Mouse (Mus musculus): ENCODE measurements around the gene Sertad2.

Sertad2 gene

DNA sequence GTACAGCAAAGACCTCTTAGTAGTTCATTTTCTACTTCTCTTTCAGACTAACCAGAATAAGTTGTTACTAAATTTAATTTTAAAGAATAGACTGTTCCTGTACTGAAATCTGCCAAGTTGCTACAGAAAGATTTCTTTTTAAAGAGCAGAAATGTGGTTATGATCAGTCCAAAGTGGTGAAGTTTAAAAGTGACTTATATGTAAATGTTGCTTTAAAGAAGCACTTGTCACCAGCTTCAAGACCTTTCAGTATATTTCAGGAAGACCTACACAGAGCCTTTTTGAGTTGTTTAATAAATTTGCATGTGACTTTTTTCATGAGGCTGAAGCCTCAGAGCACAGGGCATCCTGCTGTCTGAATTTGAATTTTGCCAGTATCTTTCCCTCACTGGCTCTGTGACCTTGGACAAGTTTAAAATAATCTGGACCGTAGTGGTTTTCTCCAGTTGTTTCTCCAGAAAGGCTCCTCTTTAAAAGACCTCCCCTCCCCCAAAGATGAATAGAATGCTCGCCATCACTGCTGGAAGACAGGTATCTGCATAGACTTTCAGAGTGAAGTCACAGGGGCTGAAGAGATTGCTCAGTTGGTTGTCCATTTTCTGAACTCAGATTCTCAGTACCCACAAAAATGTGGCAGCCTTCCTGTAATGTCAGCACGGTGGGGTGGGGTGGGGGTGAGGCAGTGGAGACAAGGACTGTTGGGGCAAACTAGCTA lies 1.9 kb downstream of the Sertad2 start:
- in situ Hi-C loops (cut with MboI; ENCODE audit: low sequenced_read_pairs) = no loop called here

DNA sequence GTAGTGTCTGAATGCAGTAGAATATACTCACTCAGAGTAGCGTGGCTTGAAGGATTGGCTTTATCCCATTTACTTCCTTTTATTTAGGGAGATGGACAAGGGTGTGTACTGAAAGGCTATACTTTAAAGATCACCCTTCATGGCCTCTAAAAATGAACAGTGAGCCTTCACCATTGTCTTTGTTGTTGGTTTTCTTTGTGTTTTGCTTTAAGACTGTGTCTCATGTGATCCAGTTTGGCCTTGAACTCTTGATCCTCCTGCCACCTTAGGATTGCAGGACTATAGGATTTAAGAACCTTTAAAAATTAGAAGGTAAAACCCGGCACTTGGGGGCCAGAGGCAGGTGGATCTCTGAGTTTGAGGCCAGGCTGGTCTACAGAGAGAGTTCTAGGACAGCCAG lies 6.4 kb downstream of the Sertad2 start:
- in situ Hi-C loops (cut with MboI; ENCODE audit: low sequenced_read_pairs) = no loop called here

DNA sequence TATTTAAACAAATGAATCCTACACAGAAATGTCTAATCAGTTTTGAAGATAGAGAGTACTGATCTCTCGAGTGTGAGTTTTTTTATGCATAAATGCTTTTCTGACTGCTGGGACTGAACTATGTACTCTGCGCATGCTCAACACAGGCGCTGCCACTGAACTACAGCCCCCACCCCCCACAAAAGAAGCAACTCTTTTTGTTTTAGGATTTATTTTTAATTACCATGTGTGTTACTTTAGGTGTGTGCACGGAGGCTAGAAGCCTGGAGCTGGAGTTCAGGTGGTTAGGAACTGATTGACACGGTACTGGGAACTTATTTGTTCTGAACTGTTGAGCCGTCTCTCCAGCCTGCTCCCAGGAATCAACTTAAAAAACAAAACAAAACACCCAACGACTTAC lies 7.1 kb downstream of the Sertad2 start:
- in situ Hi-C loops (cut with MboI; ENCODE audit: low sequenced_read_pairs) = no loop called here

DNA sequence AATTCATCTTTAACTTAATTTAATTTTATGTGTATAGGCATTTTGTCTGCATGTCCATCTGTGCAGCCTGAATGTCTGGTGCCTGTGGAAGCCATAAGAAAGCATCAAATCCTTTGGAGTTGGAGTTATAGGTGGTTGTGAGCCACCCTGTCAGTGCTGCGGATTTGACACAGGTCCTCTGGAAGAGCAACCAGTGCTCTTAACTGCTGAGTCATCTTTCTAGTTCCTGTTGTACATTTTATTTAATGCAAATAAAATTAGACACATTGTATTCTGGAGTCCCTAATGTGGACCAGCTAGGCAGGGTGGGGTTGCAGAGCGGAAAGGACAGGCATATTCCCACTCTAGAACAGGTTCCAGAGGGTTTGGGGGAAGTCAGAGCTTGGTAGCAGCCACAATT lies 9.0 kb downstream of the Sertad2 start:
- in situ Hi-C loops (cut with MboI; ENCODE audit: low sequenced_read_pairs) = no loop called here

DNA sequence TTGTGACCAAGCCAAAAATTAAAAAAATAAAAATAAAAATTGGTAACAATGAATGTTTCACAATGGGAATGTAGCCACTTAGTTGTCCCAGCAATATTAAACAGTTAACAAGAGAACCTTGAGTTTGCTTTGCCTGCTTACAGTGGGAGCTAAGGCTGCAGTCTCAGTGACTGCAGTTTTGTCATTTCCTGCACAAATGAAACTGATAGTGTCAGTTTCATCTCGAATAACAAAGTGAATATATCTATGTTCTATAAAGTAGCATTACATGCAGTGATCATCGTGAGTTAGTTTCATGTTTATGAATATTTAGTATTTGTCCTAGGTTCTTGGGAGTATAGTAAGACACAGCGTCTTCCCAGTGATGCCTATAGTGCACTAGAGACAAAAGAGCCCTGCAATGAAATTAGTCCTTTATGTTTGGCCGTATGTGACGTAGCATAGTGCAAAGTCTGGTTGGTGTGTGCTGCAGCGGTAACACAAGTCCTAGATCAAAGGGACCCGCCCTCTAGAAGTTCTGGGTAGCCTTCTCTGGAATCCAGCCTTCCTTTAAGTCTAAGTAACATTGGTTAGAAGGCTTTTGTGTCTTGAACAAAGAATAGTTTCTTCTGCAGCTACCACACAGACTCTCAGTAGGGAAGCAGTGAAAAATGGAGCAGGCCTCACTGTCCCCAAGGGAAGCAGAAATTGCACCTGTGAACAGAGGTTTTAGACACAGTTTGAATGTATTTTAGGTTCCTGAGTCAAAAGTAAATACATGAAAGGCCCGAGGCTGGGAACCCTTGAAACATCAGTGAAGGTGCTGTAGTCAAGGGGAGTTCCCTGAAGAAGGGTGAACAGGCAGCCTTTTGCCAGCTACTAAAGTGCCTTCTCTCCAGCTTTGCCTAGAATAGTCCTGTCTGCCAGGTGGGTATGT lies 10.0 kb downstream of the Sertad2 start:
- in situ Hi-C loops (cut with MboI; ENCODE audit: low sequenced_read_pairs) = no loop called here

DNA sequence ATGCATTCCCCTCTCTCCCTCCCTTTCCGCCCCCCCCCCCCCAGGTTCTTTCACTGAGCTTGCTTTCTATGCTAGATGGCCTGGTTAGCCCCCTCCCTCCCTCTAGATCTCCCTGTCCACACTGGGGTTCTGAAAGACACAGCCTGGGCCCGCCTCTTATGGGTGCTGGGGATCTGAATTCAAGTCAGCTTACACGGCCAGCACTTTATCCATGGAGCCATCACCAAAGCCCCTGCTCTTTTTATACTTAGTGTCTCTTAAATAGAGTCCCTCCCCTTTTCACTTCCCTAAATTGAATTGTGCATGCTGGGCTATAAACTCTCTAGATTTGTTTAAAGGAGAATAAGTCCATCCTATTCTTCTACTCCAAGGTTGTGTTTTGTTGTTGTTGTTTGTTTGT lies 12.6 kb downstream of the Sertad2 start:
- in situ Hi-C loops (cut with MboI; ENCODE audit: low sequenced_read_pairs) = no loop called here

DNA sequence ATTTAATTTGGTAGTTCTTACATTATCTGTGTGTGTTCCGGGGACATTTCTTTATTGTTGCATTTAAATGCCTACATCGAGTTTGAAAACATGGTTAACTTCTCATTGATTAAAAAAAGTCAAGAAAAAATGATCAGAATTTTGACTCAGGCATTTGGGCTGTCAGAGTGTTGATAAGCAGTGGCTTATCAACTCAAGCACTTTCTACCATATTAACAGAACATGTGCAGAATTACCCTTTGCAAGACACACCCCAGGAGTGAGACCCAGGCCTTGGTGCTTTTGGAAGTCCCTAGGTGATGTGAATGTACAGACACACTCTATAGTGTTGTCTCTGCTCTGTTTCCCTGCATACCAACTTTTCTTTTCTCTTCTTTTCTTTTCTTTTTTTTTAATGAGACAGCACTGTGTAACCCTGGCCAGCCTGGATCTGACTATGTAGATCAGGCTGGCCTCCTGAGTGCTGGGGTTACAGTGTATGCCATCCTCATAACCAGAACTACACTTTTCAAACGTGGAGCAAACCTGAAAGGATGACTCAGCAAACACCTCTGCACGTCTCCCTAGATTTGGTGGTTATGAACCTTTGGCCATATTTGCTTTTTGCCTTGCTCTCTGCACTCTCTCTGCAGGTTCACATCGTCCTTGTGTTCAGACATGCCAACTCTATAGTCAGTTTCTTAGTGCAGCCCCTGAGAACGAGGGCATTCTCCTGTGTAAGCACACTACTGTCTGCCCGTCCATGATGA lies 13.3 kb downstream of the Sertad2 start:
- in situ Hi-C loops (cut with MboI; ENCODE audit: low sequenced_read_pairs) = no loop called here

DNA sequence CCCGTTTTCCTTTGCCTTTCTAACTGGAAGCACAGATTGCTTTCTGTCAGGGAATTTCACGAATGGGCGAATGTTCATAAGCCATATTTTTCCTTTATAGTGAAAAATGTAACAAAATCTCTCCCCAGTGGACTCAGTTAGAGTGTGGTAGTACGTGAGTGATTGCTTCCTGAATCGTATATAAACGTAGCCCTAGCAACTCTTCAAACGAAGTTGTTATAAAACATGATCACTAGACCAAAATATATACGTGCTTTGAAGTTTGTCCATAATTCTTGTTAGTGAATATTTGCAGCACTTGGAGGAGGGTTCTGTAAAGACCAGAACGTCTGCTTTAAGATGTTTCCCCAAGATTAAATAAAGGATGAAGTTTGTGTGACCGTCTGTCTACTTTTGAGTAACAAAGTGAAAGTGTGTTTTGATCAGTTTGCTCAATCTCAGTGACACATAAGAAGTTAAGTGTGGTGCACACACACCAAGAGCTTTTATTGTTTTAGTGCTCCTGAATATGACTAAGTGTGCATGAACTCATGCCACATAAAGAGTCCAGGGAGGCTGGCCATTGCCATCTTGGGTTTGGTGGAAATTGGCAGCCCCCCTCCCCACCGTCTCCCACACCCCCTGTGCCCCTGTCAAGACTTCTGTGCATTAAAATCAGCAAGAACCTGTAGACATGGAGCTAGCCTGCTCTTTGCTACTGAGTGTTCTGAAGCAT lies 16.3 kb downstream of the Sertad2 start:
- in situ Hi-C loops (cut with MboI; ENCODE audit: low sequenced_read_pairs) = no loop called here

DNA sequence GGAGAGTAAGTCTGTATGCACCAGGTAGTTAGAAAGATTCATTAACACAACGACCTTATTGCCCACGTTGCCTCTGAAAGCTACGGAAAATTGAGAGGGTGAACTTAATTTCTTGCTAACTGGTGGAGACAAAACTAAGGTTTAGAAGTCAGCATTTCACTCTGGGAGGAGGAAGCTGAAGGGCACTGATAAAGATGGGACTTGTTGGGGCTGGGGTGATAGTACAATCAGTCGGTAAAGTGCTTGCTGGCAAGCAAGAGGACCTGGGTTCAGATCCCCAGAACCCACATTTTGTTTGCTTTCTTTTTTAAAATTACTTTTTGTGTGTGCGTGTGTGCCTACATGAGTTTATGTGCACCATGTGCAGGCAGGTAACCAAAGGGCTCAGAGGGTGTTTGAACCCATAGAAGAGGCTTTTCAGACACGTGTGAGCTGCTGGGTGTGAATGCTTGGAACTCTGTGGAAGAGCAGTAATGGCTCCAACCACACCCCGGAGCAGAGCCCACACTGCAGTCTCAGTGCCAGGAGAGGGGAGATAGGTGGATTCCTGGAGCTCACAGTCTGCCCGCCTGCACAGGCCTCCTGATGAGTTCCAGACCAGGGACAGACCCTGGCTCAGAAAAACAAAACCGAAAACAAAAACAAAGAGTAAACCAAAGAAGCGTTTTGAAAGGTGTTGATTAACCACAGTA lies 17.0 kb downstream of the Sertad2 start:
- in situ Hi-C loops (cut with MboI; ENCODE audit: low sequenced_read_pairs) = no loop called here

DNA sequence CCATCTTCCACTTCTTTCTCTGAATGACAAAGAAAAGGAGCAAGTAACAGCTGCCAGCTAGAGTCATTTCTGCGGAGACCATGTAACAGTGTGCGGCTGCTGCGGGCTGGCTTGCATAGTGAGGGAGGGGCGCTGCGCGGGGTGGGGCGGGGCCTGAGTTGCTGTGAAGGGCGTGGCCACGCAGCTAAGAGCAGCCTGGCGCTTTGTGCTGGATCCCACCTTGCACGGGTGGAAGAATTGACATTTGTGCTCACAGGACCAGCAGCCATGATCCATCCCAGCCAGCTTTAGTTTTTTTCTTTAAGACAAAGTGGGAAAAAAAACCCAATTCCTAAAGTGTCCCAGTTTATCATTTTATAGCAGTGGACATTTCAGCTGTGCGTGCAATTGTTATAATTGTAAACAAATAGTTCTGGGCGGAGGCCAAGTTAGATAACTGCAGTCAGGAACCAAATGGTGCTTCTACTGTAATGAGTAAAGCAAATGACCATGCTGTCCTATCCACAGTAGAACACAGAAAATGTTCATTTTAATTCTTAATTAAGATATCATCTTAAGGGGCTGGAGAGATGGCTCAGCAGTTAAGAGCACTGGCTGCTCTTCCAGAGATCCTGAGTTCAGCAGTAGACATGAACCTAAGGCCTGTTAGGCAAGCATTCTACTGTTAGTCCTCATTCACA lies 18.4 kb downstream of the Sertad2 start:
- in situ Hi-C loops (cut with MboI; ENCODE audit: low sequenced_read_pairs) = no loop called here

DNA sequence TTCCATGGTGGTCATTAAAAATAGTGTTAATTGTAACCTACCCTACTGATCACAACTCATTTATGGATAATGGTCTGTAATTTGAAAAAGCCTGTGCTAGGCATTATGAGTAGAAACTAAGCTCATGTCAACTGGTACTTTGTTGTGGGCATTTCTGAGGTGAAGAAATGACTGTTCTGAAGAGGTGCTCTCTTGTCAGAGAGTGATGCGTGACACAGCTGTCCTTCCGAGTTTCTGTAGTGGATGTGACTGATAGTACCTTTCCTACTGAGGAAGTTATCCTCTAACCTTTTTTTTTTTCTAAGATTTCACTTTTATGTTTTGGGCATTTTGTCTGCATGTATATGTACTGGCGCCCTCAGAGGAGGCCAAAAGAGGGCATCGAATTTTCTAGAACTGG lies 22.0 kb downstream of the Sertad2 start:
- in situ Hi-C loops (cut with MboI; ENCODE audit: low sequenced_read_pairs) = no loop called here

DNA sequence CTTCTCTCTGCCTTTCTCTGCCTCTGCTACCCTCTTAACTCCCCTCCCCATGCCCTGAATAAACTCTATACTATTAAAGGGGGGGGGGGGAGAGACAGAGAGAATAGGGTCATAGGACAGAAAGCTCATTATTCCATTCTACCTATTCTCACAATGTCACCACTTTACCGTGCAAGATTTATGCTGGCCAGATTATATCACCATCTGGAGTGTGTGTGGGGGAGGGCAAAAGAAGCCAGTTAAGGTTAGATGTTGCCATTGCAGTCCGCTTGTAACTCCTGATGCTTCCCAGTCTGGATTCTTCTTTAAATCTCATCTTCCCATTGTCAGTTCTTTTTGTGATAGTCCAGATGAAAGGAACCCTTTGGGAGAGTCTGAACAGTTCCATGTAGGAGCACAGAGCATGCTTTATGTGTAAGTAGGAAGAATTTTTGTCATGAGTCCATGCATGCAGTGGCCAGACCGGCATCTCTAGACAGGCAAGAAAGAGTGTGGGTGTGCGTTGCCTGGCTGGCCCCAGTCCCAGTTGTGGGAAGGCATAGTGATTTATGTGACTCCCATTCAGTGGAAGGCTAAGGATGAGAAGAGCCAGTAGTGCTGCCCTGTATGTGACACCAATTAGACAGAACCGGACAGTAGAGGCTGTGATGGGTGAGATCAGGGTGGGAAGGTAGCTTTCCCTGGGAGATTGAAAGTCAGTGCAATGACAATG lies 28.8 kb downstream of the Sertad2 start:
- in situ Hi-C loops (cut with MboI; ENCODE audit: low sequenced_read_pairs) = no loop called here

DNA sequence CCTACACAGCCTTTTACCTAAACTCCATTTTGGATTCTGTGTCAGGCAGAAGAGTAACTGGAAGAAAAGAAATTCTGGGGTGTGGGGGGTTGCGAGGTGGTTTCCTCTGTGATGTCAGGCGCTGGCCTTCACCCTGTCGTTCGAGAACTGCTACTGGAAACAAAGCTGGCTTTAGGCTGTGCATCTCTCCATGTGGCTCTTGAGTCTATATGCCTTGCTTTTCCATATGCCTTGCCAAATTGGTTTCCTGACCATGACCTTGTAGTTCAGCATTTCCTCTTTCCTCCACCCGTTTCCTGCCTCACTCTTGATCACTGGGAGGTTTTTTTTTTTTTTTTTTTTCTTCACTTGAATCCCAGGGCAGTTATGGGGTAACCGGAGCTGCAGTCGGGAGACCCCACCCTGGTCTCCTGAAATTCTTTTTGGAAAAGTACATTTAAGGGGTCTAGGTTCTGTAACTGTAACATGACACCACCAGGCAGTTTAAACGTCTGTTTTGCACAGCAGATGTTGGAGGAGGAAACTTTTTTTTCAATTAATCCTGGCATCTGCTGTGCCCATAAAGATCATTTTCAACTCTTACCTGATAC lies 33.1 kb downstream of the Sertad2 start:
- in situ Hi-C loops (cut with MboI; ENCODE audit: low sequenced_read_pairs) = no loop called here

DNA sequence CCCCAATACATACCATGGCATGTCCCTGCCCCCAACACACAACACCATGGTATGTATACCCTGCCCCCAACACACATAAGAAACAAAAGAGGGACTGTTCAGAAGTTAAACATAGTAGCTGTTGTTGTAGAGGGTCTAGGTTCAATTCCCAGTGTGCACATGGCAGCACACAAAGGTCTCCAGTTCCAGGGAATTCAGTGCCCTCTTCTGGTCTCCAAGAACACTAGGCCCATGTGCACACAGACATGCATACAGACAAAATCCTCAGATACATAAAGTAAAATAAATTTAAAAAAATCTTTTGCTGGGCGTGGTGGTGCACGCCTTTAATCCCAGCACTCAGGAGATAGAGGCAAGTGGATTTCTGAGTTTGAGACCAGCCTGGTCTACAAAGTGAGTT lies 39.7 kb downstream of the Sertad2 start:
- in situ Hi-C loops (cut with MboI; ENCODE audit: low sequenced_read_pairs) = no loop called here

DNA sequence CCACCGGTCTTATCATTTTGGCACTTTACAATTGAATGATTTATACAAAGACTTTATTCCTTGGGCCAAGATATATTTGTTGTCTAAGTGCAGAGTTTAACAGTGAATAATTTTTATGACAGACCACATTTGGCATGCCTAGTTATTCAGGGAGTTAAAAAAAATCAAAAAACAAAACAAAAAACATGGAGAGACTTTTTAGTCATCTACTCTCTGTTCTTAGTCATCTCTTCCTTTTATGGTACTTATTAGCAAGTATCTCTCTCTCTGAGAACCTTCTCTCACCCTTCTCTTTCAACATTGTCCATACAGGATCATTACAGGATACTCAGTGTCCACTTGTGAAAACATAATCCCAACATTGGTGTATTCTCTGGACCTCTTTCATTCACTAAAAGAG lies 42.2 kb downstream of the Sertad2 start:
- in situ Hi-C loops (cut with MboI; ENCODE audit: low sequenced_read_pairs) = no loop called here

DNA sequence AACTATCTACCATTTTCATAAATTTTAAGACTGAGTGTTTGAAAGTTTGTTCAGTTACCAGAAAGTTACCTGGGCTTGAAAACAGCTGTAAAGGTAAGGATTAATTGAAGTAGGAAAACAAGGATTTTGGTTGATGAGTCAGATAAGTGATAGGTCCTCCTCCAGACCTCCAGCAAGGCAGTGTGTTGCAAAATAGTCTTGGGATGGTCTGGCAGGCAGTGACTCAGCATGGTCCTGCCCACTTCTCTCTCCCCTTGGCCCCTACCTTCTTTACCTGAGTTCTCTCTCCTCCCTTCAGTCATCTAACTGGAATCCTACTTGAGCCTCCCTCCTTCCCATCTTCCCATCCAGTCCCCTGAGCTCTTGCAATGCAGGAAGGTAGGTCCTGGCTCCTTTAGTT lies 43.1 kb downstream of the Sertad2 start:
- in situ Hi-C loops (cut with MboI; ENCODE audit: low sequenced_read_pairs) = no loop called here

DNA sequence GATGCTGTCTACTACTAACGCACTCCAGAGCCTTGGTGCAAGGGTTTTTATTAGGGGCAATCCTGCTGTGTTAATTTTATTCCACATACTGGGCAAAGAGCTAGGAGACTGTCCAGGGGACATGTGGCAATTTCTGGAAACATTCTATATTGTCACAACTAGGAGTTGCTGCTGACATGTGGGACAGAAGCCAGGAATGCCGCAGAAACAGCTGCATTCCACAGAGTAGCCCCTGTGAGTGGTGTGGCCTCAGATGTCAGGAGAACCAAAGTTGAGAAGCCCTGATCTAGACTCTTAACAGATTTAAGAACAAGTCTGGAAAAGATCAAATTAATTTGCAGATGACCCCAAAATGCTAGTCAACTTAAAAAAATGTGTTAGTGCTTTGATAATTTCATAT lies 46.3 kb downstream of the Sertad2 start:
- in situ Hi-C loops (cut with MboI; ENCODE audit: low sequenced_read_pairs) = no loop called here

DNA sequence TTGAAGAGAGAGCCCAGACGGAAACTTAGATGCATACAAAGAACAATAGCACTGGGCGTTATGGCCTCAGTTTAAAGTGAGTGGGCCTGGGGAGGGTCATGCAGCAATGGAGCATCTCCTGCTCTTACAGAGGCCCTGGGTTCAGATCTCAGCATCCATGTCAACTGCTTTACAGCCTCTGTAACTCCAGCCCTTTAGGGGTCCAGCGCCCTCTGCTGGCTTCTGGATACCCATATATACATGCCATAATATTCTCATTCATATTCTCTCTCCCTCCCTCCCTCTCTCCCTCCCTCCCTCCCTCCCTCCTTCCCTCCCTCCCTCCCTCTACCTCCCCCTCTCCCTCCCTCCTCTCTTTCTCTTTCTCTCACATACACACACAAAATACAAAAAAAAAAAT lies 49.0 kb downstream of the Sertad2 start:
- in situ Hi-C loops (cut with MboI; ENCODE audit: low sequenced_read_pairs) = no loop called here

All from CH12F3 (cell line).